Mouse (Mus musculus): ENCODE results near the gene Vps33b.

The Vps33b gene

GRCm38 (mm10) chr7:80268897-80269750, at the start of gene Vps33b:
TSS of gene Vps33b (plus strand) at chr7:80269649.
- peak; percentile 95 for DNase-seq

- DNase-seq = no peak
Observed at GRCm38 (mm10) chr7:80220237-80220797, 49.1 kb upstream of the Vps33b start.

GRCm38 (mm10) chr7:80221179-80221750, 48.2 kb upstream of the Vps33b start:
- no peak for DNase-seq

- DNase-seq = no peak
Observed at GRCm38 (mm10) chr7:80227065-80227464, 42.4 kb upstream of the Vps33b start.

- DNase-seq = no peak
Observed at GRCm38 (mm10) chr7:80230196-80230595, 39.3 kb upstream of the Vps33b start.

GRCm38 (mm10) chr7:80231971-80232488, 37.4 kb upstream of the Vps33b start:
- no peak for DNase-seq

GRCm38 (mm10) chr7:80232489-80233029, 36.9 kb upstream of the Vps33b start, which contains the start of the genes Cib1 and Gdpgp1:
TSS of gene Cib1 (minus strand) at chr7:80232813.
TSS of gene Gdpgp1 (plus strand) at chr7:80232865.
- peak; percentile 92 for DNase-seq

- no peak for DNase-seq
Observed at GRCm38 (mm10) chr7:80233799-80234198, 35.6 kb upstream of the Vps33b start.

- DNase-seq = no peak
Observed at GRCm38 (mm10) chr7:80238542-80238941, 30.9 kb upstream of the Vps33b start.

- DNase-seq = no peak
Observed at GRCm38 (mm10) chr7:80241661-80242060, 27.8 kb upstream of the Vps33b start.

- DNase-seq = no peak
Observed at GRCm38 (mm10) chr7:80244851-80245250, 24.6 kb upstream of the Vps33b start.

GRCm38 (mm10) chr7:80246148-80246721, 23.2 kb upstream of the Vps33b start, which contains the start of gene Ttll13:
TSS of gene Ttll13 (plus strand) at chr7:80246376.
- peak; percentile 98 for DNase-seq

GRCm38 (mm10) chr7:80246859-80247258, 22.6 kb upstream of the Vps33b start:
- DNase-seq = no peak

- DNase-seq = no peak
Observed at GRCm38 (mm10) chr7:80252437-80252836, 17.0 kb upstream of the Vps33b start.

- no peak for DNase-seq
Observed at GRCm38 (mm10) chr7:80252886-80253285, 16.6 kb upstream of the Vps33b start.

- DNase-seq = no peak
Observed at GRCm38 (mm10) chr7:80255981-80256380, 13.5 kb upstream of the Vps33b start.

- DNase-seq = no peak
Observed at GRCm38 (mm10) chr7:80257706-80258105, 11.7 kb upstream of the Vps33b start.

- DNase-seq = peak; percentile 86
Observed at GRCm38 (mm10) chr7:80260625-80261371, 8.7 kb upstream of the Vps33b start, which contains the start of gene Ngrn. TSS of gene Ngrn (plus strand) at chr7:80261215.

- no peak for DNase-seq
Observed at GRCm38 (mm10) chr7:80261372-80261990, 8.0 kb upstream of the Vps33b start.

GRCm38 (mm10) chr7:80264606-80265005, 4.8 kb upstream of the Vps33b start:
- no peak for DNase-seq

- no peak for DNase-seq
Observed at GRCm38 (mm10) chr7:80267764-80268163, 1.7 kb upstream of the Vps33b start.
